Mouse (Mus musculus): ENCODE results near the gene Nifk. TPM values are rescaled to one million over a fixed set of nuclear protein-coding genes. Genes with fewer than 3 reads are reported as not detected.

Nifk gene
- total and polyA plus RNA-seq, 3 experiments = 133 to 316 (median 187) TPM

GRCm38 (mm10) chr1:118321661-118322201 lies at the start of gene Nifk (continued):
- TF ChIP-seq USF2 (IDR thresholded peaks at IDR 0.05; ENCODE audit: borderline replicate concordance in 1 of 2, insufficient read depth in 1 of 2, low read depth in 1 of 2, low read length in 2 of 2) (no peak), GABPA (IDR thresholded peaks at IDR 0.05; ENCODE audit: low read depth, low read length) (no peak)

GRCm38 (mm10) chr1:118275139-118275538 lies 46.5 kb upstream of the Nifk start:
- Histone ChIP-seq H3K36me3 (ENCODE audit: control insufficient read depth in 1 of 2, insufficient read depth in 2 of 2, low read length in 2 of 2) (no peaks in the 10 kb centered on the region), H3K9ac (ENCODE audit: control insufficient read depth, low read depth, low read length, poor library complexity, severe bottlenecking) (no peak overlapping the region), H3K79me2 (ENCODE audit: control insufficient read depth, insufficient read depth, low read length, poor library complexity) (no peaks in the 10 kb centered on the region), H3K27ac (ENCODE audit: control insufficient read depth, low read depth, low read length) (no peak overlapping the region), H3K9me3 (replicated peaks; ENCODE audit: insufficient read depth, low read length) (no peaks in the 10 kb centered on the region), H3K4me1 (ENCODE audit: control insufficient read depth in 1 of 2, insufficient read depth in 2 of 2, low read length in 2 of 2) (no peaks in the 10 kb centered on the region), H3K27me3 (ENCODE audit: control insufficient read depth in 1 of 2, insufficient read depth in 2 of 2, low read length in 2 of 2) (no peaks in the 10 kb centered on the region), H3K4me3 (ENCODE audit: control insufficient read depth in 1 of 2, insufficient read depth in 1 of 2, low read depth in 2 of 2, low read length in 2 of 2) (no peak overlapping the region)
- TF ChIP-seq ZC3H11A (IDR thresholded peaks at IDR 0.05; ENCODE audit: low read depth, low read length) (peak; percentile 54), SMC3 (IDR thresholded peaks at IDR 0.05; ENCODE audit: low read depth, low read length) (peak; percentile 53), CTCF (IDR thresholded peaks at IDR 0.05 in 2 of 3, conservative IDR thresholded peaks at IDR 0.05 in 1 of 3; ENCODE audit: control insufficient read depth in 1 of 3, insufficient read depth in 1 of 3, low read depth in 2 of 3, low read length in 3 of 3, poor library complexity in 1 of 3, severe bottlenecking in 1 of 3) (peak; percentile 25 to 68 (median 55); a peak in 4 of 6 replicates), NELFE (IDR thresholded peaks at IDR 0.05; ENCODE audit: low read depth, low read length) (no peak), RAD21 (IDR thresholded peaks at IDR 0.05; ENCODE audit: low read depth, low read length) (peak; percentile 80), EP300 (IDR thresholded peaks at IDR 0.05; ENCODE audit: low read depth in 1 of 2, low read length in 2 of 2) (no peak)
- DNase-seq (ENCODE audit: low read depth, low spot score) = peak; percentile 62

DNA sequence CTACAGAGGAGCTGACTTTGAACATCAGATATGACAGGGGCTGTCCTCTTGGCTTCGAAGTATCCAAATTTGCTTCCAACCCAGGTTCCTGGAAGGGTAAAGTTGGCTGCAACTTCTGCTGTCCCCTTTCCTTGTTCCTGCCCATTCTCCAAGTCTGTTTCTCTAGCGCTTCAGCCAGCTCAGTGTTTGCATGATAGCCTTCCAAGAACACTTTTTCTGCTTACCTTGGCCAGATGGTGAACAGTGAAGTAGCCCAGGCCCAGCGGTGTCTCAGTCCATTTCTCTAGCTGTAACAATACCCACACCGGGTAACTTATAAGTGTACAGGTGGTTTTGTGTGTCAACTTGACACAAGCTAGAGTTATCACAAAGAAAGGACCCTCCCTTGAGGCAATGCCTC lies 29.3 kb upstream of the Nifk start:
- H3K9me3 ChIP-seq (replicated peaks; ENCODE audit: insufficient read depth, low read length) = no peaks in the 10 kb centered on the region

More for the DNA sequence above, 29.3 kb upstream of the Nifk start:
- Histone ChIP-seq H3K9ac (ENCODE audit: control insufficient read depth, low read depth, low read length, poor library complexity, severe bottlenecking) (no peak overlapping the region), H3K27ac (ENCODE audit: control insufficient read depth, low read depth, low read length) (no peak overlapping the region), H3K27me3 (ENCODE audit: control insufficient read depth in 1 of 2, insufficient read depth in 2 of 2, low read length in 2 of 2) (no peaks in the 10 kb centered on the region), H3K4me1 (ENCODE audit: control insufficient read depth in 1 of 2, insufficient read depth in 2 of 2, low read length in 2 of 2) (no peaks in the 10 kb centered on the region), H3K4me3 (ENCODE audit: control insufficient read depth in 1 of 2, insufficient read depth in 1 of 2, low read depth in 2 of 2, low read length in 2 of 2) (no peak overlapping the region), H3K79me2 (ENCODE audit: control insufficient read depth, insufficient read depth, low read length, poor library complexity) (no peaks in the 10 kb centered on the region), H3K36me3 (ENCODE audit: control insufficient read depth in 1 of 2, insufficient read depth in 2 of 2, low read length in 2 of 2) (no peaks in the 10 kb centered on the region)
- DNase-seq (ENCODE audit: low read depth, low spot score) = no peak
- TF ChIP-seq KAT2A (conservative IDR thresholded peaks at IDR 0.05; ENCODE audit: low read depth, low read length) (no peak), MAFK (IDR thresholded peaks at IDR 0.05; ENCODE audit: borderline replicate concordance, low read depth, low read length) (no peak), JUND (IDR thresholded peaks at IDR 0.05; ENCODE audit: low read depth, low read length) (no peak), TBP (IDR thresholded peaks at IDR 0.05; ENCODE audit: low read depth, low read length) (no peak), MAZ (IDR thresholded peaks at IDR 0.05; ENCODE audit: low read depth, low read length) (no peak), GATA1 (IDR thresholded peaks at IDR 0.05; ENCODE audit: low read depth, low read length) (no peak), POLR2AphosphoS5 (IDR thresholded peaks at IDR 0.05; ENCODE audit: borderline replicate concordance, low read depth, low read length) (no peak), SIN3A (IDR thresholded peaks at IDR 0.05; ENCODE audit: low read length) (no peak), MXI1 (IDR thresholded peaks at IDR 0.05; ENCODE audit: low read depth, low read length) (no peak), UBTF (IDR thresholded peaks at IDR 0.05; ENCODE audit: borderline replicate concordance, insufficient read depth, low read depth, low read length) (no peak), TCF12 (IDR thresholded peaks at IDR 0.05; ENCODE audit: low read depth, low read length) (no peak), E2F4 (IDR thresholded peaks at IDR 0.05; ENCODE audit: borderline replicate concordance, low read depth, low read length) (no peak), POLR2AphosphoS2 (IDR thresholded peaks at IDR 0.05; ENCODE audit: low read length) (no peak), POLR2A (IDR thresholded peaks at IDR 0.05; ENCODE audit: control insufficient read depth in 1 of 2, insufficient read depth in 1 of 2, low read depth in 1 of 2, low read length in 2 of 2, poor library complexity in 1 of 2) (no peak), ETS1 (IDR thresholded peaks at IDR 0.05; ENCODE audit: low read depth, low read length) (no peak)

Data from MEL (cell line).